Mouse (Mus musculus) midbrain, embryonic 11.5 days (tissue): ENCODE measurements around the gene Lama5. TPM values are rescaled to one million over a fixed set of nuclear protein-coding genes. Genes with fewer than 3 reads are reported as not detected.

Experiments
- ATAC-seq: fragments of 200-750 bp; cut with Nextera tagmentation; 2 replicates; pipeline ENCODE4 v1.8.0; 2017; ENCODE audit warnings: moderate TSS enrichment, moderate library complexity; ENCODE audit not compliant: low FRiP score
- DNase-seq: peaks from one replicate; pipeline ENCODE4 v3.0.0; 2015; ENCODE audit warnings: low spot score; ENCODE audit errors: missing footprints
- H3K27ac ChIP-seq: fragments of 300-500 bp; sonication (generic); 2 replicates; pipeline ENCODE4 v1.5.1; 2014; ENCODE audit warnings: low read depth, low read length
- H3K27me3 ChIP-seq: fragments of 300-500 bp; sonication (generic); 2 replicates; pipeline ENCODE4 v1.6.1; 2014; ENCODE audit warnings: mild to moderate bottlenecking, low read length, moderate library complexity, mixed read lengths; ENCODE audit not compliant: control insufficient read depth, insufficient read depth
- H3K36me3 ChIP-seq: fragments of 300-500 bp; sonication (generic); 2 replicates; pipeline ENCODE4 v1.6.1; 2014; ENCODE audit warnings: mild to moderate bottlenecking, low read length, moderate library complexity, mixed read lengths; ENCODE audit not compliant: control insufficient read depth, insufficient read depth
- H3K4me1 ChIP-seq: fragments of 300-500 bp; sonication (generic); 2 replicates; pipeline ENCODE4 v1.6.1; 2014; ENCODE audit warnings: low read length; ENCODE audit not compliant: control insufficient read depth, insufficient read depth
- H3K4me2 ChIP-seq: fragments of 300-500 bp; sonication (generic); 2 replicates; pipeline ENCODE4 v1.6.1; 2014; ENCODE audit warnings: mild to moderate bottlenecking, moderate library complexity
- H3K4me3 ChIP-seq: fragments of 300-500 bp; sonication (generic); 2 replicates; pipeline ENCODE4 v1.5.1; 2014; ENCODE audit warnings: low read depth, low read length
- H3K9ac ChIP-seq: fragments of 300-500 bp; sonication (generic); 2 replicates; pipeline ENCODE4 v1.6.1; 2014; ENCODE audit warnings: low read length
- H3K9me3 ChIP-seq: fragments of 300-500 bp; sonication (generic); 2 replicates; pipeline ENCODE4 v1.6.1; 2016; ENCODE audit warnings: low read length; ENCODE audit not compliant: control insufficient read depth
- WGBS: fragments of 180-500 bp; shearing (Covaris S2); extraction: QIAGEN DNeasy Blood & Tissue Kit; methylation state at CpG from one replicate; pipeline ENCODE4 v1.1.7; 2014; 5-methylcytosine and 5-hydroxymethylcytosine counted together
- polyA plus RNA-seq: library from polyadenylated mRNA; unstranded; fragments of >200 nt; fragmentation: Nextera tagmentation; extraction: Ambion mirVana; gene quantifications from 2 replicates; pipeline ENCODE4 v1.2.1, GENCODE M21; 2014

Gene Lama5
- polyA plus RNA-seq, 1 experiment from 2014 or later = 3.9 TPM

DNA sequence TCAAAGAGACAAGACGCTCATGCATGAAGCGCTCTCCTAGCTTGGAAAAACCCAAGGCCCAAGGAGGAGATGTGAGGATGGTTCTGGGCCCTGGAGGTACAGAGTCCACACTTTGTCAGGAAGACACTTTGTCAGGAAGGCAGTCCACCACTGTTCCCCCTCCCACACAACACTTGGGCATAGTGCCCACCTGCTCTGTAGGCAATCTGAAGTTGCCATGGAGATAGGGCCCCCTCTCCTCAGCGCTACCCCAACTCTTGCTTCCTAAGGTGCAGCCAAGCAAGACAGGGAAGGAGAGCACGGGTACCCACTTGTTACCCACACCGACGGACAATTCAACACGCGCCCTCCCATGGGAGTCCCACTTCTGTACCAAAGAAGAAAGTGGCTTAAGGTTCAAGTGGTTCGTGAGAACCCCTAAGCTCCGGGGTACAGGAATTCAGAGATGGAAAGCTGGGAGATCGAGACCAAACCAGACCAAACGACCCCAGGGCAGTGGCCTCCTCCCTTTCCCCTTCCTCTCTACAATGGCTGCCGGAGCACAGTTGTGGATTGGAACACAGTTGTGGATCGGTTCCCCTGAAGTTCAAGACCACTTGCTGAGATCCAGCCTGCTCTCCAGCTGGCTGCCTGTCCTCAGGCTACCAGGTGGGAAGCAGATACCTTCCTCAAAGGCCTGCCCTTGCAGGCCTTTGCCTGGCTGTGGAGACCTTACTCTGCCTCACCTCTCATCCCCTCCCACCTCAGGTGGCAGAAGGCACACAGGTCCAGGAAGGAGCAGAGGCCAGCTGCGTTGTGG is 6.3 kb downstream of the Lama5 start:
- H3K27ac ChIP-seq = no peak overlapping the region
- no peak overlapping the region for H3K4me3 ChIP-seq
- ATAC-seq (no peak), DNase-seq (no peak)
- no peak overlapping the region for H3K9ac ChIP-seq
- no peaks in the 10 kb centered on the region for H3K9me3 ChIP-seq
- H3K4me1 ChIP-seq = no peaks in the 10 kb centered on the region
- H3K36me3 ChIP-seq = no peaks in the 10 kb centered on the region
- 82% methylated on average over 15 of the region's 15 CpGs for WGBS
- no peak overlapping the region for H3K4me2 ChIP-seq
- H3K27me3 ChIP-seq = peaks cover 10% of the 10 kb centered on the region

DNA sequence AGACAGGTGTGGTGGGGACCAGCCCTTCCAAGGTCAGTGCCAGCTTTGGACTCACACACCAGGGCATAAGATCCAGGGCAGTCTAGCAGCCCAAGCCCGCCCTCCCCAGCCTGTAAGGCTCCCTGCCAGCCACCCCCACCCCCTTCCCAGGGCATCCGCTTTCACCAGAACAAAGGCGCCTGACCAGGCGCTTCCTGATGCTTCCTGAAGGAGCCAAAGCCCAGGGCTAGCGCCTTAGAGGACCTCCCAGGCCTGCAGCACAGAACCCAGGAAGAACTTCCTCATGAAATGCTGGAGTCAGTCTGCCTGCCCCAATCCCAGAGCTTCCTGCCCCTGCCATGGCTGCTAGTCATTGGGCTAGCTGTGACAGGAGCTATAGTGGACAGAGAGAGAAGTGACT is 7.0 kb downstream of the Lama5 start:
- no peak for DNase-seq
- Histone ChIP-seq H3K9ac (no peak overlapping the region), H3K27ac (no peak overlapping the region), H3K4me3 (no peak overlapping the region), H3K36me3 (no peaks in the 10 kb centered on the region), H3K4me2 (no peak overlapping the region), H3K9me3 (no peaks in the 10 kb centered on the region), H3K4me1 (no peaks in the 10 kb centered on the region), H3K27me3 (peaks cover 4% of the 10 kb centered on the region; the same call in 1 of the 2 replicates)
- ATAC-seq = no peak
- WGBS = 26% methylated on average over 5 of the region's 5 CpGs

DNA sequence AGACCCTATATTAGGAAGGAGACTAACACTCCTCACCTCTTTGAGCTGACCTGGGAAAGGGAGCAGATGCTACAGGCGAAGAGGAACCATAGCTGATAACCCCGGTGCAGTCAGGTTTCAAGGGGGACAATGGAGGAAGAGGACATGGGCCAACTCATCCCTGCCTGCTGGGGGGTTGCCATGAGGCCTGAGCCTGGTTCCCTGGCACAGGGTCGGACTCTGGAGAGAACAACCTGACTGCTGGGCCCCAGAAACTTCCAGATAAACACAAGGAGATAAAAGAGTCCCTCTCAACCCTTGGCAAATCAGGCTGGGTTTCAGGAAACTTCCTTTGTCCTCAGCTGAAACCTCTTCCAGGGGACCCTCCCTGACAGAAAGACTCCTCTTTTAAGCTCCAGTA is 7.4 kb downstream of the Lama5 start:
- H3K9me3 ChIP-seq = no peaks in the 10 kb centered on the region
- H3K36me3 ChIP-seq = no peaks in the 10 kb centered on the region
- H3K27ac ChIP-seq = no peak overlapping the region
- H3K27me3 ChIP-seq = no peaks in the 10 kb centered on the region; the same call in 1 of the 2 replicates
- no peak overlapping the region for H3K9ac ChIP-seq
- H3K4me3 ChIP-seq = no peak overlapping the region
- DNase-seq (no peak), ATAC-seq (no peak)
- no peaks in the 10 kb centered on the region for H3K4me1 ChIP-seq
- WGBS = 80% methylated on average over 3 of the region's 3 CpGs
- no peak overlapping the region for H3K4me2 ChIP-seq

DNA sequence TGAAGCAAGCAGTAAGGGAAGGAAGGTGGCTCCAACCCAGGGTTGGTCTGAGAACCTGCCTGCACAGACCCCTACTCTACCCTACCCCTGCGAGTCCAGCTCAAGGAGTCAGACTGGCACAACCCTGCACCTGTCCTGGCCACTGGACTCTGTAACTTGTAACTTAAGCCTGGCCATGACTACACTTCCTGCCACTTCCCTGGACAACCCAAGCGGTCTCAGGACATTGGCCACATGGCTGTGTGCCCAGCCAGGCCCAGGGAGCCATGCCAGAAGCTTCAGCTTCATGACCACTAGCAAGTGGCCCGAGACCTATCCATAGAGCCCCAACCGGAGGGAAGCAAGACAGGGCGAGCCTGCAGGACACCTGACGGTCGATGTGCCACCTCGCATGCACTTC is 8.1 kb downstream of the Lama5 start:
- H3K9me3 ChIP-seq = no peaks in the 10 kb centered on the region
- no peaks in the 10 kb centered on the region for H3K27me3 ChIP-seq
- no peak overlapping the region for H3K4me3 ChIP-seq
- no peak overlapping the region for H3K9ac ChIP-seq
- no peaks in the 10 kb centered on the region for H3K36me3 ChIP-seq
- DNase-seq (no peak), ATAC-seq (no peak)
- no peak overlapping the region for H3K27ac ChIP-seq
- 90% methylated on average over 8 of the region's 8 CpGs for WGBS
- H3K4me2 ChIP-seq = no peak overlapping the region
- H3K4me1 ChIP-seq = no peaks in the 10 kb centered on the region

DNA sequence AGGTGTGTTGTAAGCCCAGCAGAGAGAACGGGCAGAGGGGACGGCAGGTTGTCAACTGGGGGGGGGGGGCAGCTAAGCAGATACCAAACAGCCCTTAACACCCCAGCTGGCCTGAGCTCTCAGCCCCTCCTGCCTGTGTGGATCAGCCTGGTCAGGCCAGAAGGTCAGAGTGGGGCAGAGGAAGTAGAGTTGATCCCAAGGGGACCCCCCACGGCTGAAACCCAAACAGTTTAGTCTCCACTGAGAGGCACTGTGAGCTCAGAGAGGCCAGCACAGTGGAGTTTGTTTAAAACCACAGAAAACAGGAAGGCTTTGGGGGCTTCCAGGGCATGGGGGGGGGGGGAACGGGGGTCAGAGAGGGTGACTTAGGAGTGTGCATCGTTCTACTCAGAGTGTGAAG is 8.7 kb downstream of the Lama5 start:
- H3K4me1 ChIP-seq = no peaks in the 10 kb centered on the region
- H3K9me3 ChIP-seq = no peaks in the 10 kb centered on the region; the same call in 1 of the 2 replicates
- no peak overlapping the region for H3K9ac ChIP-seq
- no peak for DNase-seq
- no peak overlapping the region for H3K4me2 ChIP-seq
- H3K27me3 ChIP-seq = no peaks in the 10 kb centered on the region
- no peak overlapping the region for H3K4me3 ChIP-seq
- no peaks in the 10 kb centered on the region for H3K36me3 ChIP-seq
- ATAC-seq = no peak
- H3K27ac ChIP-seq = no peak overlapping the region
- 59% methylated on average over 5 of the region's 5 CpGs for WGBS

DNA sequence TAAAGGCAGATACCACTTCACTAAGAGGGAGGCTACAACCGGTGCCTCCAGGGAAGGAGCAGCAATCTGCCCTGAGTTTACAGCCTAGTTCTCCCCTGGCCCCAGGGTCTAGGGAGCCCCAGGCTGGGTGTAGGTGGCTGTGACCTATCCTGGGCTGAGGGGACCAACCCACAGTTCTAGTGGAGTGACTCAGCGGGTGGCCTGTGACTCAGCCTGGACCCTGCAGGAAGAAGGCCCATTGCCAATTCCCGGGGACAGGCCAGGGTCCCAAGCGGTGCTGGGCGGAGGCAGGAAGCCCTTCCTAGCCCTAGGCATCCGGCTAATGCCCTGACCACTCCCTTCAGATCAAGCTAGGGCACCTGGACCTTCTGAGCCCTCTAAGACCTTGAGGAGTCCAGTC is 9.7 kb downstream of the Lama5 start:
- DNase-seq = no peak
- H3K27ac ChIP-seq = no peak overlapping the region
- no peaks in the 10 kb centered on the region for H3K4me1 ChIP-seq

DNA sequence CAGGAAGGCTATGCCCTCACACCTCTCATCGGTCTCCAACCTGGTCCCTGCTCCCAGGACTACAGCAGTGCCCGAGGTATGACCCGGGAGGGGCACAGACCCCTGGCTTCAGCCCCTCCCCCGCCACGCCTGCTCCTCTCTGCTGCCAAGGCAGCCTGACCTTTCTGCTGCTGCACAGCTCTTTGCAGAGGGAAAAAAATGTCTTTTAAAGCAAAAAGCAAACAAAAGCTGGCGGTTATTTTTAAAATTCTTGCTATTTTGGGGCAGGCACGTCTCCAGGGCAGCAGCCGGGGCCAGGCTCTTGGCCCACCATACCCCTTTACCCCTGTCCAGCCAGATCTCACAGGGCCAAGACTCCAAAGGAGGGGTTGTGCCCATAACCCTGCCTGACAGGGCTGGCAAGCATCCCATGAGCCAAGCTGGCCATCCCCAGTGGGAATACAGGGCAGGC is 10.6 kb downstream of the Lama5 start:
- no peak overlapping the region for H3K4me3 ChIP-seq
- DNase-seq = no peak
- no peak overlapping the region for H3K4me2 ChIP-seq
- WGBS = 79% methylated on average over 8 of the region's 8 CpGs
- no peaks in the 10 kb centered on the region for H3K4me1 ChIP-seq
- H3K27ac ChIP-seq = no peak overlapping the region
- no peaks in the 10 kb centered on the region for H3K36me3 ChIP-seq
- no peaks in the 10 kb centered on the region; the same call in 1 of the 2 replicates for H3K9me3 ChIP-seq
- H3K27me3 ChIP-seq = no peaks in the 10 kb centered on the region
- no peak overlapping the region for H3K9ac ChIP-seq
- no peak for ATAC-seq

More for the DNA sequence above, 9.7 kb downstream of the Lama5 start:
- no peak overlapping the region for H3K9ac ChIP-seq
- WGBS = 74% methylated on average over 6 of the region's 6 CpGs
- no peaks in the 10 kb centered on the region; the same call in 1 of the 2 replicates for H3K9me3 ChIP-seq
- H3K27me3 ChIP-seq = no peaks in the 10 kb centered on the region
- ATAC-seq = no peak
- no peaks in the 10 kb centered on the region for H3K36me3 ChIP-seq
- no peak overlapping the region for H3K4me3 ChIP-seq
- H3K4me2 ChIP-seq = no peak overlapping the region

DNA sequence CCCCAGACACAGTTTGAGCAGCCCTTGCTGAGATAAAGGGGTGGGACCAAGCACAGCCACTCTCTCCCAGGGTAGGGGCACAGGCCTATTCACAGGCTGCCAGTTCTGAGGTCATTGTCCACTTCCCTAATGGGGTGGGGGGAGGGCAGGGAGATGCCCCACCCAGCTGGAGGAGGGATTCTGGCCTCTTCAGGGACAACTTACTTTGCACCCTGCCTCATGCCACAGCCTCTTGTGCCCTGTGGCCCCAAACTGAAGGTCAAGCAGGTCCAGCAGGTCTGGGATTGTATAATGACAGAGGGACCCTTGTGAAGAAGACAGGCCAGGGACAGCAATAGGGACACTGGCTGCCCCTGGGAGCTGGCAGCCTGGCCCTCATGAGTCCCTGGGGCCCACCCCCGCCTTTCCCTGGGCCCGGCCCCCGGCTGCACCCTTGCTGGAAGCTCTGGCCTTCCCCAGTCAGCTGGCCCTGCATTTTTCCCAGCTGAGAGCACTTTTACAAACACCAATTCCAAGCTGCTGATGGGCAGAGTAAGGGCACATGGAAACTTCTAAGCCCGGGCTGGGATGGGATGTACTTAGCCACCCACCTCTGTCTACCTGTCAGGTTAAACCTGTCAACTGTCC is 11.2 kb downstream of the Lama5 start:
- Histone ChIP-seq H3K4me2 (no peak overlapping the region), H3K9me3 (no peaks in the 10 kb centered on the region; the same call in 1 of the 2 replicates), H3K27me3 (no peaks in the 10 kb centered on the region), H3K9ac (no peak overlapping the region), H3K4me3 (no peak overlapping the region), H3K27ac (no peak overlapping the region), H3K36me3 (no peaks in the 10 kb centered on the region), H3K4me1 (no peaks in the 10 kb centered on the region)
- ATAC-seq = no peak
- 83% methylated on average over 4 of the region's 4 CpGs for WGBS
- no peak for DNase-seq

DNA sequence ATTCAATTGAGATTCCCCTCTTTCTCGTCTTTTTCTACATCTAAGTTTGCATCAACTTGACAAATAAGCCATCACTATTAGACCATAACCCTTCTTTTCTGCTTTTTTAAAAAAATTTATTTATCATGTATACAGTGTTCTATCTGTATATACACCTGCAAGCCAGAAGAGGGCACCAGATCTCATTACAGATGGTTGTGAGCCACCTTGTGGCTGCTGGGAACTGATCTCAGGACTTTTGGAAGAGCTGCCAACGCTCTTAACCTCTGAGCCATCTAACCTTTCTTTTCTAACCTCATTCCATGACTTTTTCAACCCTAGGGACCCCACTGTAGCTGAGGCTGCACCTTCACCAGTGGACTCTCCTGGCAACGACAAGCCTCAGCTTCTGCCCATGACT is 13.4 kb downstream of the Lama5 start:
- WGBS = 90% methylated on average over 3 of the region's 3 CpGs
- no peak overlapping the region for H3K4me3 ChIP-seq
- DNase-seq = no peak

More for the DNA sequence above, 13.4 kb downstream of the Lama5 start:
- H3K9me3 ChIP-seq = no peaks in the 10 kb centered on the region; the same call in 1 of the 2 replicates
- no peak for ATAC-seq
- no peaks in the 10 kb centered on the region for H3K27me3 ChIP-seq
- H3K36me3 ChIP-seq = no peaks in the 10 kb centered on the region
- H3K27ac ChIP-seq = no peak overlapping the region
- H3K4me2 ChIP-seq = no peak overlapping the region
- H3K9ac ChIP-seq = no peak overlapping the region
- no peaks in the 10 kb centered on the region for H3K4me1 ChIP-seq
